Mouse (Mus musculus) liver (tissue): ENCODE measurements around the gene Tex35.

Experiments used
- DNase-seq: peaks from one replicate; pipeline ENCODE4 v3.0.0-alpha.2; 2020; ENCODE audit warnings: mixed read lengths

The Tex35 gene

GRCm38 (mm10) chr1:157081076-157081804 is 27.2 kb downstream of the Tex35 start:
- DNase-seq, result no peak

GRCm38 (mm10) chr1:157080071-157080470 is 28.4 kb downstream of the Tex35 start:
- DNase-seq, result no peak

GRCm38 (mm10) chr1:157079384-157080025 is 29.0 kb downstream of the Tex35 start:
- peak; percentile 64 for DNase-seq

- peak; percentile 89 for DNase-seq
Measured at GRCm38 (mm10) chr1:157076781-157077705, 31.4 kb downstream of the Tex35 start.

- DNase-seq, result peak; percentile 82
Measured at GRCm38 (mm10) chr1:157076257-157076656, 32.2 kb downstream of the Tex35 start.

- no peak for DNase-seq
Measured at GRCm38 (mm10) chr1:157074937-157075336, 33.5 kb downstream of the Tex35 start.

GRCm38 (mm10) chr1:157074371-157074770 is 34.1 kb downstream of the Tex35 start:
- DNase-seq, result no peak

GRCm38 (mm10) chr1:157073592-157073991 is 34.9 kb downstream of the Tex35 start:
- no peak for DNase-seq

GRCm38 (mm10) chr1:157069181-157069828 is 39.2 kb downstream of the Tex35 start:
- no peak for DNase-seq

- DNase-seq, result no peak
Measured at GRCm38 (mm10) chr1:157068316-157068715, 40.2 kb downstream of the Tex35 start.

GRCm38 (mm10) chr1:157065819-157066730 is 42.4 kb downstream of the Tex35 start:
- no peak for DNase-seq

GRCm38 (mm10) chr1:157063318-157064115 is 45.0 kb downstream of the Tex35 start:
- no peak for DNase-seq

GRCm38 (mm10) chr1:157062445-157062825 is 46.0 kb downstream of the Tex35 start:
- DNase-seq, result no peak

GRCm38 (mm10) chr1:157061800-157062444 is 46.6 kb downstream of the Tex35 start:
- no peak for DNase-seq

- DNase-seq, result no peak
Measured at GRCm38 (mm10) chr1:157061170-157061569, 47.3 kb downstream of the Tex35 start.

- no peak for DNase-seq
Measured at GRCm38 (mm10) chr1:157060441-157061135, 47.9 kb downstream of the Tex35 start.

GRCm38 (mm10) chr1:157055901-157056300 is 52.6 kb downstream of the Tex35 start:
- no peak for DNase-seq

- peak; percentile 56 for DNase-seq
Measured at GRCm38 (mm10) chr1:157055288-157055831, 53.1 kb downstream of the Tex35 start.

- no peak for DNase-seq
Measured at GRCm38 (mm10) chr1:157054659-157055058, 53.8 kb downstream of the Tex35 start.
